Mouse (Mus musculus) CH12.LX (cell line): Measurements from ENCODE around the gene Nek6. TPM values are rescaled to one million over a fixed set of nuclear protein-coding genes. Genes with fewer than 3 reads are reported as not detected.

Source experiments
- DNase-seq: peaks from one replicate; pipeline ENCODE4 v3.0.0-alpha.2; 2013; ENCODE audit errors: extremely low read depth
- H3K27ac ChIP-seq: 2 replicates; pipeline ENCODE4 v1.5.1; 2012; ENCODE audit warnings: low read depth, mild to moderate bottlenecking, control low read depth, moderate library complexity; ENCODE audit not compliant: insufficient read depth
- H3K27me3 ChIP-seq: replicated peaks from 2 replicates; pipeline ENCODE3; 2012; ENCODE audit warnings: inconsistent platforms
- H3K36me3 ChIP-seq, 2 experiments: replicated peaks in 1 of 2; 2 replicates each; pipeline versions ENCODE3 to v1.6.1; 2012; ENCODE audit warnings: inconsistent platforms in 1 of 2, low read length in 1 of 2, mild to moderate bottlenecking in 1 of 2, mixed read lengths in 1 of 2, moderate library complexity in 1 of 2; ENCODE audit not compliant: control insufficient read depth in 1 of 2, insufficient read depth in 1 of 2
- H3K4me1 ChIP-seq, 2 experiments: 2 replicates each; pipeline ENCODE4 v1.6.1; 2012; ENCODE audit warnings: inconsistent platforms in 1 of 2, moderate library complexity in 1 of 2; ENCODE audit not compliant: insufficient read depth in 2 of 2, control insufficient read depth in 1 of 2
- H3K4me2 ChIP-seq: 2 replicates; pipeline ENCODE4 v1.6.1; 2012; ENCODE audit warnings: low read depth, mild to moderate bottlenecking, control low read depth; ENCODE audit not compliant: poor library complexity, insufficient read depth, severe bottlenecking
- H3K4me3 ChIP-seq, 3 experiments: fragments of 150-350 bp in 1 of 3; sonication (generic) in 1 of 3; replicated peaks in 1 of 3; 2 replicates each; pipeline versions ENCODE3 to v1.5.1; 2011 to 2012; ENCODE audit warnings: low read depth in 2 of 3, low read length in 2 of 3, mild to moderate bottlenecking in 2 of 3, moderate library complexity in 2 of 3, control low read depth in 1 of 3, improper control_type of control experiment in 1 of 3, inconsistent platforms in 1 of 3, mixed read lengths in 1 of 3; ENCODE audit not compliant: poor library complexity in 1 of 3
- H3K79me2 ChIP-seq: replicated peaks from 2 replicates; pipeline ENCODE4 v1.6.1; 2012; ENCODE audit warnings: mild to moderate bottlenecking, moderate library complexity; ENCODE audit not compliant: control insufficient read depth, poor library complexity, insufficient read depth, severe bottlenecking; ENCODE audit errors: extremely low read depth
- H3K9ac ChIP-seq: 2 replicates; pipeline ENCODE4 v1.6.1; 2012; ENCODE audit warnings: low read depth, mild to moderate bottlenecking, control low read depth, moderate library complexity; ENCODE audit not compliant: insufficient read depth
- H3K9me3 ChIP-seq: replicated peaks from 2 replicates; pipeline ENCODE3; 2012; ENCODE audit warnings: low read length, inconsistent platforms, mixed read lengths
- CHD1 ChIP-seq: IDR thresholded peaks from 2 replicates; pipeline ENCODE4 v1.6.1; 2012; ENCODE audit warnings: low read depth, low read length, improper control_type of control experiment, inconsistent platforms
- CHD2 ChIP-seq: IDR thresholded peaks from 2 replicates; pipeline ENCODE4 v1.6.1; 2011; ENCODE audit warnings: low read length, improper control_type of control experiment
- CTCF ChIP-seq, 2 experiments: IDR thresholded peaks in 1 of 2; conservative IDR thresholded peaks in 1 of 2; 2 replicates each; pipeline ENCODE4 v1.5.1; 2011 to 2012; ENCODE audit warnings: low read depth in 2 of 2, low read length in 2 of 2, improper control_type of control experiment in 1 of 2, inconsistent platforms in 1 of 2, mild to moderate bottlenecking in 1 of 2, moderate library complexity in 1 of 2
- E2F4 ChIP-seq: IDR thresholded peaks from 2 replicates; pipeline ENCODE4 v1.6.1; 2011; ENCODE audit warnings: low read depth, low read length, improper control_type of control experiment; ENCODE audit not compliant: insufficient replicate concordance
- EP300 ChIP-seq: IDR thresholded peaks from 2 replicates; pipeline ENCODE4 v1.6.1; 2011; ENCODE audit warnings: low read length, improper control_type of control experiment
- ETS1 ChIP-seq: conservative IDR thresholded peaks from 2 replicates; pipeline ENCODE4 v1.6.1; 2012; ENCODE audit warnings: low read depth, mild to moderate bottlenecking, inconsistent platforms, low read length, improper control_type of control experiment, moderate library complexity
- HCFC1 ChIP-seq: IDR thresholded peaks from 2 replicates; pipeline ENCODE4 v1.6.1; 2012; ENCODE audit warnings: low read depth, mild to moderate bottlenecking, inconsistent platforms, low read length, improper control_type of control experiment
- IRF4 ChIP-seq: IDR thresholded peaks from 2 replicates; pipeline ENCODE4 v1.6.1; 2014; ENCODE audit warnings: low read depth, mild to moderate bottlenecking, inconsistent platforms, low read length, improper control_type of control experiment
- JUN ChIP-seq: IDR thresholded peaks from 2 replicates; pipeline ENCODE4 v1.6.1; 2011; ENCODE audit warnings: low read depth, mild to moderate bottlenecking, low read length, improper control_type of control experiment, moderate library complexity; ENCODE audit not compliant: insufficient read depth
- JUND ChIP-seq: conservative IDR thresholded peaks from 2 replicates; pipeline ENCODE4 v1.6.1; 2011; ENCODE audit warnings: low read depth, low read length, improper control_type of control experiment
- MAFK ChIP-seq: IDR thresholded peaks from 2 replicates; pipeline ENCODE4 v1.6.1; 2011; ENCODE audit warnings: low read length, improper control_type of control experiment; ENCODE audit not compliant: insufficient replicate concordance
- MAX ChIP-seq: IDR thresholded peaks from 2 replicates; pipeline ENCODE4 v1.6.1; 2011; ENCODE audit warnings: low read length, improper control_type of control experiment
- MAZ ChIP-seq: IDR thresholded peaks from 2 replicates; pipeline ENCODE4 v1.6.1; 2012; ENCODE audit warnings: low read depth, mild to moderate bottlenecking, inconsistent platforms, low read length, improper control_type of control experiment, moderate library complexity
- MEF2A ChIP-seq: IDR thresholded peaks from 2 replicates; pipeline ENCODE4 v1.6.1; 2014; ENCODE audit warnings: low read depth, mild to moderate bottlenecking, inconsistent platforms, low read length, improper control_type of control experiment, borderline replicate concordance
- MXI1 ChIP-seq: IDR thresholded peaks from 2 replicates; pipeline ENCODE4 v1.6.1; 2011; ENCODE audit warnings: mild to moderate bottlenecking, low read depth, low read length, improper control_type of control experiment
- MYC ChIP-seq: IDR thresholded peaks from 2 replicates; pipeline ENCODE4 v1.6.1; 2011; ENCODE audit warnings: low read depth, mild to moderate bottlenecking, improper control_type of control experiment, low read length
- NELFE ChIP-seq: IDR thresholded peaks from 2 replicates; pipeline ENCODE4 v1.6.1; 2011; ENCODE audit warnings: low read depth, low read length, improper control_type of control experiment
- PAX5 ChIP-seq: IDR thresholded peaks from 2 replicates; pipeline ENCODE4 v1.6.1; 2012; ENCODE audit warnings: low read length, inconsistent platforms, mixed read lengths
- RAD21 ChIP-seq: IDR thresholded peaks from 2 replicates; pipeline ENCODE4 v1.6.1; 2011; ENCODE audit warnings: low read depth, mild to moderate bottlenecking, low read length, improper control_type of control experiment, moderate library complexity
- RCOR1 ChIP-seq: conservative IDR thresholded peaks from 2 replicates; pipeline ENCODE4 v1.6.1; 2012; ENCODE audit warnings: low read depth, mild to moderate bottlenecking, inconsistent platforms, low read length, improper control_type of control experiment
- SIN3A ChIP-seq: IDR thresholded peaks from 2 replicates; pipeline ENCODE4 v1.6.1; 2012; ENCODE audit warnings: low read length, improper control_type of control experiment, inconsistent platforms
- SMC3 ChIP-seq: IDR thresholded peaks from 2 replicates; pipeline ENCODE4 v1.6.1; 2011; ENCODE audit warnings: low read depth, low read length, improper control_type of control experiment
- TBP ChIP-seq: conservative IDR thresholded peaks from 2 replicates; pipeline ENCODE4 v1.6.1; 2011; ENCODE audit warnings: low read depth, low read length, improper control_type of control experiment
- TCF12 ChIP-seq: IDR thresholded peaks from 2 replicates; pipeline ENCODE4 v1.6.1; 2014; ENCODE audit warnings: low read depth, mild to moderate bottlenecking, inconsistent platforms, low read length, improper control_type of control experiment
- USF1 ChIP-seq: IDR thresholded peaks from 2 replicates; pipeline ENCODE4 v1.6.1; 2014; ENCODE audit warnings: low read depth, mild to moderate bottlenecking, inconsistent platforms, low read length, improper control_type of control experiment
- USF2 ChIP-seq: conservative IDR thresholded peaks from 2 replicates; pipeline ENCODE4 v1.6.1; 2011; ENCODE audit warnings: low read depth, low read length, improper control_type of control experiment
- ZC3H11A ChIP-seq: IDR thresholded peaks from 2 replicates; pipeline ENCODE4 v1.6.1; 2012; ENCODE audit warnings: low read depth, mild to moderate bottlenecking, inconsistent platforms, low read length, improper control_type of control experiment
- ZKSCAN1 ChIP-seq: IDR thresholded peaks from 2 replicates; pipeline ENCODE4 v1.6.1; 2012; ENCODE audit warnings: low read depth, inconsistent platforms, low read length, improper control_type of control experiment, borderline replicate concordance
- ZNF384 ChIP-seq: IDR thresholded peaks from 2 replicates; pipeline ENCODE4 v1.6.1; 2012; ENCODE audit warnings: low read depth, low read length, improper control_type of control experiment, inconsistent platforms
- dilution Hi-C: fragments of 300-500 bp; cut with MboI; formaldehyde crosslinking; loops from 2 replicates; pipeline ENCODE4 v1.14.3; 2020; ENCODE audit warnings: low sequenced_read_pairs; ENCODE audit not compliant: extremely low pct_unique_long_range_greater_than_20kb, extremely low pct_ligation_motif_present
- in situ Hi-C: fragments of 300-500 bp; cut with MboI; formaldehyde crosslinking; loops from 3 replicates; pipeline ENCODE4 v1.14.3; 2019; ENCODE audit warnings: low sequenced_read_pairs, low pct_ligation_motif_present, low pct_unique_long_range_greater_than_20kb, mixed read lengths
- polyA plus RNA-seq: library from polyadenylated mRNA; unstranded; fragments of >175 nt; gene quantifications from 2 replicates; pipeline ENCODE4 v1.2.1, GENCODE M21; 2012; ENCODE audit warnings: low read depth; ENCODE audit not compliant: insufficient read length
- total RNA-seq, 2 experiments: library from RNA; depleted of rRNA; stranded (reverse); fragments of 300-350 nt in 1 of 2; fragments of >200 nt in 1 of 2; gene quantifications; 2 replicates each; pipeline ENCODE4 v1.2.3; 2012 to 2014

The Nek6 gene
- total and polyA plus RNA-seq, 3 experiments: 31.0 to 39.9 (median 36.7) TPM

DNA sequence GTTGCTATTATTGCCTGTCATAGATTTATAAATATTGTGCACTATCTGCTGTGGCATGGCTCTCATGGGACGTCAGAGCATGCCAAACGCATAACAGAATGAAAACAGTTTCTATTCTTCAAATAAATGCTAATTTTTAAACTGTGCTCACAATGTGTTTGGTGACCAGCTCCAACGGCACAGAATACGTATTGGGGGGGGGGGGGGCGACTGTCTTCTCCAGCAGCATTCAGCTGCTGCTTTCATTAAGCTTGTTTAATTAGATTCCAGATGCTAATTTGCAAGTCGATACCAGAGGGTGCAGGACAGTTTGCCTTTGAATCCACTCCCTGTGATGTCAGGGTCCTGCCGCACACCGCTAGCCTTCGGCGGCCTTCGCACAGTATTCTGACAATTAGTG, 97.9 kb downstream of the Nek6 start:
- DNase-seq: no peak
- Histone ChIP-seq H3K9ac (no peak overlapping the region), H3K27me3 (no peaks in the 10 kb centered on the region), H3K79me2 (peaks cover 25% of the 10 kb centered on the region), H3K9me3 (no peaks in the 10 kb centered on the region), H3K27ac (peak overlapping the region; percentile 92; the same call in 1 of the 2 replicates), H3K36me3 (peaks cover 14 to 67% of the 10 kb centered on the region in 2 experiments), H3K4me1 (peaks cover 15 to 70% of the 10 kb centered on the region in 2 experiments), H3K4me2 (no peak overlapping the region), H3K4me3 (no peak overlapping the region)
- in situ Hi-C loops: no loop called here
- dilution Hi-C loops: no loop called here
- no peak for TF ChIP-seq IRF4
- no peak for TF ChIP-seq EP300
- TF ChIP-seq E2F4: no peak
- TF ChIP-seq CHD1: no peak
- TF ChIP-seq CTCF (conservative IDR thresholded peaks at IDR 0.05 in 1 of 2, IDR thresholded peaks at IDR 0.05 in 1 of 2; ENCODE audit: low read depth in 2 of 2, low read length in 2 of 2): no peak
- no peak for TF ChIP-seq MEF2A
- no peak for TF ChIP-seq SIN3A
- no peak for TF ChIP-seq HCFC1
- TF ChIP-seq ZKSCAN1: no peak
- no peak for TF ChIP-seq RCOR1
- TF ChIP-seq TBP: no peak
- no peak for TF ChIP-seq NELFE
- no peak for TF ChIP-seq USF2
- no peak for TF ChIP-seq SMC3
- TF ChIP-seq MXI1: no peak
- TF ChIP-seq ZNF384: no peak
- TF ChIP-seq USF1: no peak
- TF ChIP-seq RAD21: no peak
- TF ChIP-seq JUND: no peak
- no peak for TF ChIP-seq ETS1

DNA sequence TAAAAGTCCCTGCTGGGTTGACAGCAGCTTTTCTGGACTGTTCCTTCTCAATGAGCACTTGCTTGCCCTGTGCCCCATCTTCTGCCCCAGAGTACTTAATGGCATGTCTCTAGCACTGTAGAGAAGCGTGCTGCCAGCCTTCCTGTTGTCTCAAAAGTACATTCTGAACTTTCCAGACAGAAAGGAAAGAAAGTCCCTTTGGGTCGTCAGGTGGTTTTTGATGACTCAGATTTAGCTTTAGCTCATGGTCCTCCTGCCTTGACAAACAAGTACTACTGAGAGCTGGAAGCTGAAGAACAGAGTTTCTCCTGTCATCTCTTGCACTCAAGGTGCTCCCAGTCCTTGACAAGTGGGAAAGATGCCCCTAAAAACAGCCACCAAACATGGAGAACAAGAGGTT, 98.7 kb downstream of the Nek6 start:
- peak overlapping the region; percentile 92 for H3K27ac ChIP-seq
- peaks cover 14 to 67% of the 10 kb centered on the region in 2 experiments for H3K36me3 ChIP-seq
- H3K27me3 ChIP-seq: no peaks in the 10 kb centered on the region
- in situ Hi-C loops: no loop called here
- peak overlapping the region; percentile 55; the same call in 1 of the 2 replicates for H3K4me2 ChIP-seq
- dilution Hi-C loops: no loop called here
- no peak overlapping the region for H3K4me3 ChIP-seq
- H3K9ac ChIP-seq: 0 out of 2 replicates have a peak overlapping the region, but pooled peaks have one; percentile 23
- peak; percentile 77 for DNase-seq
- H3K79me2 ChIP-seq: peaks cover 29% of the 10 kb centered on the region
- no peaks in the 10 kb centered on the region for H3K9me3 ChIP-seq
- peaks cover 15 to 77% of the 10 kb centered on the region in 2 experiments for H3K4me1 ChIP-seq
- peak; percentile 4; the same call in 1 of the 2 replicates for TF ChIP-seq NELFE
- TF ChIP-seq EP300: peak; percentile 92
- TF ChIP-seq MYC: peak; percentile 79; the same call in 1 of the 2 replicates
- no peak for TF ChIP-seq E2F4
- TF ChIP-seq MXI1: peak; percentile 76; the same call in 1 of the 2 replicates
- peak; percentile 86 for TF ChIP-seq ETS1
- TF ChIP-seq IRF4: peak; percentile 94
- peak; percentile 62 for TF ChIP-seq TCF12
- TF ChIP-seq USF1: 0 out of 2 replicates have a peak, but pooled peaks have one; percentile 2
- peak; percentile 42; the same call in 1 of the 2 replicates for TF ChIP-seq SIN3A
- no peak for TF ChIP-seq RCOR1
- 0 out of 2 replicates have a peak, but pooled peaks have one; percentile 45 for TF ChIP-seq TBP
- TF ChIP-seq PAX5: no peak
- no peak for TF ChIP-seq CHD2
- TF ChIP-seq HCFC1: no peak; the same call in 1 of the 2 replicates
- TF ChIP-seq JUN: peak; percentile 63
- peak; percentile 31; the same call in 1 of the 2 replicates for TF ChIP-seq ZNF384
- no peak for TF ChIP-seq ZC3H11A
- TF ChIP-seq JUND: peak; percentile 84
- TF ChIP-seq MEF2A: peak; percentile 80
- peak; percentile 74; the same call in 1 of the 2 replicates for TF ChIP-seq MAZ
- no peak for TF ChIP-seq RAD21
- peak; percentile 96 for TF ChIP-seq MAFK
- TF ChIP-seq MAX: peak; percentile 52
